Mouse (Mus musculus) C2C12 (cell line): ENCODE measurements around the gene Igsf3.

Experiments
- CTCF ChIP-seq: IDR thresholded peaks from one replicate; pipeline ENCODE4 v1.5.1; 2011; ENCODE audit not compliant: control insufficient read depth, insufficient read depth, insufficient read length
- MYOD1 ChIP-seq: IDR thresholded peaks from one replicate; pipeline ENCODE4 v1.6.1; 2011; ENCODE audit warnings: low read depth; ENCODE audit not compliant: control insufficient read depth, insufficient read length
- USF1 ChIP-seq: IDR thresholded peaks from one replicate; pipeline ENCODE4 v1.6.1; 2011; ENCODE audit warnings: low read depth, mild to moderate bottlenecking, control low read depth, moderate library complexity

GRCm38 (mm10) chr3:101382751-101383150, 5.9 kb downstream of the Igsf3 start:
- TF ChIP-seq CTCF = no peak
- no peak for TF ChIP-seq USF1
- no peak for TF ChIP-seq MYOD1
